Mouse (Mus musculus) bone marrow macrophage, adult 2 months (primary cell): ENCODE data around the gene Usp6nl.

ENCODE experiments used
- CTCF ChIP-seq: IDR thresholded peaks from 2 replicates; pipeline ENCODE4 v1.5.1; 2012; ENCODE audit warnings: low read depth, mild to moderate bottlenecking, low read length, moderate library complexity
- POLR2A ChIP-seq: IDR thresholded peaks from 2 replicates; pipeline ENCODE4 v1.6.1; 2012; ENCODE audit warnings: mild to moderate bottlenecking, low read depth, low read length, borderline replicate concordance

GRCm38 (mm10) chr2:6412645-6413044 is 90.2 kb downstream of the Usp6nl start:
- no peak for TF ChIP-seq POLR2A
- TF ChIP-seq CTCF, result no peak
